Mouse (Mus musculus) hematopoietic stem cell, adult 5-6 weeks (primary cell): ENCODE data around the gene Lst1. TPM values are rescaled to one million over a fixed set of nuclear protein-coding genes. Genes with fewer than 3 reads are reported as not detected.

Source experiments
- ATAC-seq, 2 experiments: fragments of 125-278 bp in 1 of 2; replicated peaks in 1 of 2; 2 replicates each; pipeline ENCODE4 v1.8.0; 2016 to 2017; ENCODE audit warnings: inconsistent platforms in 2 of 2, mild to moderate bottlenecking in 2 of 2, moderate number of reproducible peaks in 2 of 2, low read depth in 1 of 2, moderate TSS enrichment in 1 of 2; ENCODE audit not compliant: low FRiP score in 2 of 2, poor library complexity in 2 of 2, severe bottlenecking in 2 of 2, insufficient read depth in 1 of 2, low TSS enrichment in 1 of 2
- total RNA-seq: library from RNA; stranded (forward); fragments of 172-1452, 232-1000 nt; gene quantifications from 2 replicates; pipeline ENCODE4 v1.2.3, GENCODE M21; 2017

Lst1 gene
- total RNA-seq, 1 experiment from 2014 or later: 85.1 TPM

DNA sequence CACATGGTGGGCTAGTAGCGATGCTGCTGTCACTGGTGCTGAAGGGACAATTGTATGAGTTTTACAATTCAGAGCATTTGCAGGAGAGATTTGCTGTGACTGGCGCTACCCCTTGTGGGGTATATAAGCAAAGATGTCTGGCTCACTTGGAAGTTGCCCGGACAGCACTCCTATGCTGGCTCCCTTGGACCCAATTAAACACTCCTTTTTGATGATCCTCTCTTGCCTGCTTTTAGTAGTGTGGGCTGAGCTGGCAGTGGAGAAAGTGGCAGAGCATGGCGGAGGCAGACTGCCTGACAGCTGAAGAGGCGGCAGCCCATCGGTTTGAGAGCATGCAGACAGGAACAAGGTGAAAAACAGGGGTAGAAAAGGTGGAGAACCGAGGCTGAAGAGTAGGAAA is 20.4 kb downstream of the Lst1 start:
- no peak for ATAC-seq

DNA sequence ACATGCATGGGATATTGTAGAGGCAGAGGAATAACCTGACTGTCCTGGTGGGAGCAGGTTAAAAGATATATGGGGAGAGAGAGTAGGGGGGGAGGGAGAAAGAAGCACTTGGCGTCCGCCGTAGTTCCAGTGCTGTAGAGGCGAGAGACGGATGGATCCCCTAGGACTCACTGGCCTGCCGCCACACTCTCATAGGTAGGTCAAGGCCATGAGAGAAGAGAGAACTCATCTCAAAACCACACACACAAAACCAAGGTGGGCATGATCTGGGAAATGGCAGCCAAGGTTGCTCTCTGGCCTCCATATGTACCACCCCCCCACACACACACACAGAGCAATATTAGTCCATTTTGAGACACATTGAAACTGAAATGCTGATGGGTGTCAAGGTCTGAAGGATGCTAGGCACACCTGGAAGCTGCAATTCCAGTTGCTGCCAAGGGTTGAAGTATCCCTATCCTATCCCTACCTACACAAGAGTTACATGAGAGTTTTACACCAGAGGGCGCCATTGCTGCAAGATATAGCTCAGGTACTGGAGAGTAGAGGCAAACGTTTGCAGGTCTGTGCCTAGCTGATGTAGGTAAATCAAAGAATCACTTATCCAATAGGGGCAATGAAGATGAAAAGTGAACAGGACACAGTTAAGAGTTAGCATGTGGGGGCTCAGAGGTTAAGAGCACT is 21.7 kb downstream of the Lst1 start:
- ATAC-seq: no peak

DNA sequence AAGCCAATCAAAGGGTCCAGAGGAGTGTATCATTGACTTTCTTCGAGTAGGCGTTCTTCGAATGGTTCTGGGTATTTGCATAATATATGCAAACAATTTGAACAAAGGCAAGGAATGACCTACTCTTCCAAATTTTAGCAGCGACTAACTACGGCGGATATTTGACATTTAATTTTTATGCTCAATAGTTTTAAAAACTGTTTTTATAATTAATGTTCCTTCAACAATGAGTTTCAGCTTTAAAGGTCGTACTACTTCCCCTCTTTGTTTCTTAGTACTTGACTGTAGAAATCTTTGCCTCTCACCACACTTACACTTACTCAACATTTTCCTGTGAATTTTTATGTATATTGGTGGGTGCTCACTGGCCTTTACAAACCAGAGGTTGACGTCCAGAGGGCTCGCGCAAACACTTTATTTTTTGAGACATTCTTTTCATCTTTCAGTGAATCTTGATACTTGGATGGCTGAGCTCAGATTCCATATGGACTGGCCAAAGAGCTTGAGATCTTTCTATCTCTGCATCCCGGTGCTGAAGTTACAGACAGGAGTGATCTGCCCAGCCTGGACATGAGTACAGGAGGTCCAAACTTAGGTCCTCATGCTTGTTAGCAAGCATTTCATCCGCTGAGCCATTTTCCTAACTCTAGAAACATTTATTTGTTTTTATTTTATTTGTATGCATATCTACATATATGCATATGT is 22.6 kb downstream of the Lst1 start:
- no peak for ATAC-seq

DNA sequence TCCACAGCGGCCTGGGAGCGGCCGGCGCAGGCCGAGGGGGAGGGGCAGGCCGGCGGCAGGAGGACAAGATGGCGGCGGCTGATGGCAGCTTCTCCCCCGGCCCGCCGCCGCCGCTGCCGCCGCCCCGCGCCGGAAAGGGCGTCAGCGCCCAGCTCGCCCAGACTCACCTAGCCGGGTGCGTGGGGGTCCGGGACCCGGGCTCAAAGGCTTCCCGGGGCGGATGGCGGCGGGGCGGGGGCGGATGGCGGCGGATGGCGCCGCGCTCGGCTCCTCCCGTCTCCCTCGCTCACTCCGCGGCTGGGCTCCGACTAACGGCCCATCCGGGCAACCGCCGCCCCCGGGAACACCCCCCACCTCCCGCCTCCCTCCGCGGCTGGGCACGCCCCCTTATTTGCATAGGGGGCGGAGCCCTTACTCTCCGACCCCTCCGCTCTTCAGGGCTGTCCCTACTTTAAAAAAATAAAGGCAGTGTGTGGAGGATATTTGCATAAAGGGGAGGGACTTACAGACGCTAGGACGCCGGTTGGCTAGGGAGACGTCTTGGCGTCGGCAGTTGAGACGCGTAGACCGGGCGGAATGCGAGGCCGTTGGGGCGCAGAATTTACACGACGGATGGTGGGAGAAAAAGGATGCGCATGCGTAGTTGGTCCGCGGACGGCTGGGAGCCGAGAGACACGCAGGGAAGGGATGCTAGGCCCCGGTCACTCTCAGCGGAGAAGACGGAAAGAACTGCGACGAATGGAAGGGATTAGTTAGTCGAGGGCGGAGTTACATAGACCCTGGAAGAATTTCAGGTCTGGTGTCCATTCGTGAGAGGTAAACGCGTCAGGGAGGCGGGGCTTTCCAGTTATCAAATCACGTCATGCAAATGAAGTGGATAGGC is 23.4 kb downstream of the Lst1 start, which contains the start of gene Prrc2a:
Gene Prrc2a (minus strand): TSS at position 330 of the 883 bp plus-strand sequence.
- peak; percentile 93 for ATAC-seq

DNA sequence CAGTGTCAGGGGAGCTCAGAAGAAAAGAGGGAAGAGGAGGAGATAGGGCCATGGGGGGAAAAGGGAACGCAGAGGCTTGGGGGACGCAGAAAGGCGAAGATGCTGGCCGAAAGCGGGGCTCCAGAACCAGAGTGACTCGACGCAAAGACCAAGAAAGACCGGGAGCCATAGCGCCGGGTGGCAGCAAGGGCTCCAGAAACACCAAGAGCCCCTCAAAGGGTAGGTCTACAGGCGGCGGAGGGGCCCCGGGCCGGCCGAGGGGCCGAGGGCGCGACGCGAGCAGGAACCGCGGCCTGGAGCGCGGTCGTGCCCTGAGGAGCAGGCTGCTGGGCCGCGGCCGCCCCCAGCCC is 24.0 kb downstream of the Lst1 start:
- no peak for ATAC-seq

DNA sequence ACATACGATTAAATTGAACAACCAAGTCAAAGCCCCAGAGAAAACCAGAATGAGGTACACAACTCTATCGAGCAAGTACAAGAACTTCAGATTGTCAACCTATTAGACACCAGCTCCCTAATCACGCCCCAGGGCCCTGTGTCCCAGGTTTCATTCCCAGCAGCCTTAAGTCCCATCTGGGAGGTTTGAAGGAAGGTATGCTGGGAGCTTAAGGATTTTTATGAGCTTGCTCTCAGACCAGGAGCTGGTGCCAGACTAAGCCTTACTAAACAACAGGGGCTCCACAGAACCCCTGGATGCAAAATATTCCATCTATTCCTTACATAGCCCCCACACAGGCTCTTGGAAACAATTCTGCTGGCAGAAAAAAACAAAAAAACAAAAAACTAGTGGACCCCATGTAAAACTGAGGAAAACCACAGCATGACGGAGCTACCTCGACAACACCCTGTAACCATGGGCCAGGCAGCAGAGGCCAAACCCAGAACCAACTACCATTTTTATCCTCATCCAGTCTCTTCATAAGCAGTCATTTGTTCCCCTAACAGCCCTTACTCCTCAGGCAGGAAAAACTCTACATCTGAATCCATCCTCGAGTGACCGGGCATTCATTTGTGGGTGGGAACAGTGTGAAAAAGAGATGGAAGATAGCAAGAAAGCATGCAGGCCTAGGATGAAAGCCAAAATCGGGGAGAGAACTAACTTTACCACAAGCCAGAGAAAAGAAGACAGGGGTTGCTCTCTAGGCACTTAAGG is 24.7 kb downstream of the Lst1 start:
- no peak for ATAC-seq

DNA sequence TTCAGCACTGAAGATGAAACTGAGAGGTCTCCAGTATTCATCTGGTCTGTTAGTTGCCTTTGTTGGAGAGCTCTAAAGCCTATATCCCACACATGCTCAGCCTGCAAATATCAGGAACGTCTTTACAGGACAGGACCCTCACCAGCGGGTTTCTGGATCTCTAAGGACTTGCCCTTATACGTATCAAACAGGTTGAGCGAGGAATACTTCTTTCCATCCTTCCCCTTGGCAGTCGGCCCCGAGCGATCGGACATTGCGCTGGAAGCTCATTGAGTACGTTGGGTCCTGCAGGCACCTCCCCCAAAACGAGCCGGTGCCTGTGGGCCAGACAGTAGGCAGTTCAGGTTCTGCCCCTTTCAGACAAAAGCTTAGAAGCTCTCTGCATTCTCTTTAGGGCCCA is 25.5 kb downstream of the Lst1 start:
- ATAC-seq: no peak

DNA sequence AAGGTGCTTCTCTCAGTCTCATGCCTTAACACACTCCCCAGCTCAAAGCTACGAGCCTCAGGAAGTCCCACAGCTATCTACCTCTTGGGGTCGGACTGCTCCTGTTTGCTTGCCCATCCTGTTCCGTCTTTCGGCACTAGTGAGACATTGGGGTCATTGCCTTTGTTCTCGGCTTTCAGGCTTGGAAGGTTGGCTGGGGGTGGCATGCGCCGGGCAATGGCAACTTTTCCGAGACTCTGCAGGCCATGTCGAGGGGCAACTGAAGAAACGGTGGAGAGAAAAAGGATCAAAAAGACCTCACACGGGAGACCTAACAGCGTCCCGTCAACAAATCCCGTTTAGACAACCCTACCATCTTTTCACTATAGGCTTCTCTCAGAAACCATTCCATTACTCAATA is 26.1 kb downstream of the Lst1 start:
- ATAC-seq: no peak

DNA sequence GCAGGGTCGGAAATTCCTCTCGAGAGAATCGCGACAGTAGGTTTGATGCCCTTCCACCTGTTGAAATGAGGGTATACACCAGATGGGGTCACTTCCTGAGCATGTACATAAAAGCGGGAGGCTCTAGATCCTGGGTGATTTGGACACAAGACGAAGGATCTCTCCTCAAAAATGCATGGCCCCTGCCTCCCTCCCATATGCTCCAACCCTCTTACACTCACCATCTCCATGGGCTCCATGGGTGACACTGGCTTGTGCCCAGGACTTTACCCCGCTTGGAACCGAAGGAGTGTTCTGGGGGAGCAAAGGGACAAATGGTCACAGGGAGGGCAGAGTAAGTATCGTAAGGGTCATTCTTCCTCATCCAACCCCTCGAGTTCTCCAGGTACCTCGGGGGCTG is 26.8 kb downstream of the Lst1 start:
- ATAC-seq: no peak

DNA sequence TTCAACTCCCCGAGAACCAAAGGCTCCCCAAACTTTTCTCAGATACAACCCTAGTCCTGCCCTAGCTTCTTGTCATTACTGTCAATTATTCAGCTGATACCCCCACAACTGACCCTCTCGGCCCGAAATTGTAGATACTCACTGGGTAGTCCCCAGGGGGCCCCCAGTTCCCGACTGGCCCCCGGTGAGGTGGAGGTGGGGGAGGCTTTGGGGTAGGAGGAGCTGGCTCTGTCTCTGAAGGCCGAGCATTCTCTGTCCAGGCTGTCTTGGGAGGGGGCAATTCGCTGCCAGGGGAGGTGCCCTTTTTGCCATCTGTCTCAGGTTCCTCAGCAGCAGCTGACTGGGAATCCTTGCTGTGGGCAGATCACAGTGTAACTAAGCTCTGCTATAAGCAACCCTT is 28.6 kb downstream of the Lst1 start:
- ATAC-seq: no peak

DNA sequence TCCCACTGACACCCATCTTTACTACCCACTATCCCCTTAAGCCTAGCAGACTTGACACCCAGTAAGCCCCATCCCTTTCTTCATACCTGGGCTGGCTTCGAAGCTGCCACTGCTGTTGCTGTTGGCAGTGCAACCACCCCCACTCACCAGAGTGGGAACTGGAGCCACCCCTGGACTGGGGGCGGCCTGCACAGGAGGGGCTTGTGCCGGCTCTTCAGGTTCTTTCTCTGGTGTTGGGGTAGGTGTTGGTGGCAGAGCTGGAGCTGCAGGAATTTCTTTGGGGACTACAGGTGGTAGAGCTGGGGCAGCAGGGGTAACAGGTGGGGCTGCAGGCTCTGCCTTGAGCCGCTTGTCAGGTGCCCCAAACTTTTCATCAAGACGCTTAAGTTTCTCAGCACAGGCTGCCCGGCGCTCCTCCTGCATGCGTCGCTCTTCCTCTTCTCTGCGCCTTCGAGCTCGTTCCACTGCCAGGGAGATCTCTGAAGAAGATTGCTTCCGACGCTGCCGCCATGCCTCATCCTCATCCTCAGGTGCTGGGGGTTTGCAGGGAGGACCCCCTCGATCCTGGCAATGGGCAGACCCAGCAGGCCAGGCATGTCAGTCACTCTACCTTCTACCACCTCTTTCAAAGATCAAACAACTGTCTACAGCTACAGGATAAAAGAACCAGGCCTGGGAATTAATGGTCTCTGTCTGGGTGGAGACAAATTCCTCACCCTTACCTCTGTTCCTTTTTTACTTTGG is 29.2 kb downstream of the Lst1 start:
- ATAC-seq: no peak

DNA sequence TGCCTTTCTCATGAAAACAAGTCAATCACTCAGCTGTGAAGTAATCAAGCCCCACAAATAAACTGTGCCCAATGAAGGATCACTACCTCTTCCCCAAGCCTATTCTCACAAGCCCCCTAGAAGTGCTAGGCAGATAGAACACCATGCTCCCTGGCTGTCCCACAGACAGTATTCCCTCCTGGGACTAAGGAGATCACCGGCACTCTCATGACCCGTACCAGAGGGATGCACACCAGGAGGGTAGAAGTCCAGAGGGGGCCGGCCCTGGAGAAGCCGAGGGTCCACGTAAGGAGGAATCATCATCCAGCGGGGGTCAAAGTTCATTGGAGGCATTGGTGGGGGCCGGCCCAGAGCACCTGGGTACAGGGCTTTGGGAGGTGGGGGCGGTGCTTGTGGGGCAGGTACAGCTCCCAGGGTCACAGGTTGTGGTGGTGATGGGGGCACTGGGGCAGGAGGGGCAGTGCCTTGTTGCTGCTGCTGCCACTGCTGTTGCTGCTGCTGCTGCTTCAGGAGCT is 30.5 kb downstream of the Lst1 start:
- no peak for ATAC-seq

DNA sequence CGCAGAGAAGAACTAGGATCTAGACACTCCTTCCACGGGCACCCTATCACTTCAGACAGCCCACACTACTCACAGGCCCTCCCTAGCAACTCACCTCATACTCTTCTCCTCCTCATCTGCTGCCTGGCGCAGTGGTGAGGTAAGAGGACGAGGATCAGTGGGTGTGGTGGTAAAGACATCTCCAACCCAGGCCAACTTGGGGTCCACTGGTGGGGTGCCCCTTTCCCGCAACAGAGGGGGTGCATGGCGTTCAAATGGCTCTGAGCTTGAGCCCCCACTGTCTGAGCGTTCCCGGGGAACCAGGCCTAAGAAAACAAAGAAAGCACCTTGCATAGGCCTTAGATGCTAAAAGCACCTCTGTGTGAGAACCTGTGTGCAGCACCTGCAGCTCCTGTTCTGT is 31.0 kb downstream of the Lst1 start:
- ATAC-seq: no peak

DNA sequence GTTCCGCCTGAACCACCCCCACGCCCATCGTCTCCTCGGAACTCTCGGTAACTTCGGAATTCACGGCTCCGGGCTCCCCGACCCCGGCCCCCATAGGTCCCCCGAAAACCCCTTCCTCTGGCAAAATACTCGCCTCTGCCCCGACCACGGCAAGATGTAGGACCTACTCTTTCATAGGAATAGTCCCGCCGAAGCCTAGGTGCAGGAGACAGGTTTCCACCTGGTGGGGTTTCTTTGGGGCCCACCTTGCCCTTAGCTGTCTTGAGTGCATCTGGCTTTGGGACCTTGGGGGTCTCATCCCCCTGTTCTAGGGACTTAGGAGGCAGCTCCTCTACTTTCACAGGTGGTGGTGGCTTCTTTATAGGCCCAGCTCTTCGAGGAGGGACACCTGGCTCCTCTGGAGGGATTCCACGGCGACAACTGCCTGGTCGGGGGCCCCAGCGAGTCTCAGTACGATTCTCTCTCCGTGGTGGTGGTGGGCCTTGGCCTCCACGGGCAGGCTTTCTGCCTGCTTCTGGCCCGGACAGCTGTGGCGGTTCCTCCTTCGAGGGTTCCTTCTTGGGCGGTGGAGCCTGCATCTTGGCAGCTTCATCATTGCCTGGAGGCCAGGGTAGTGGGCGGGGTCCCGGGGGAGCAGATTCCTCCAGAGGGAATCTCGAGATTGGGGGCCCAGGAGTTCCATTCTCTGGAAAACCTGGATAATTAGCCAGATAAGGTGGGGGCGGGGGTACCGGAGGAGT is 31.6 kb downstream of the Lst1 start:
- ATAC-seq: no peak

DNA sequence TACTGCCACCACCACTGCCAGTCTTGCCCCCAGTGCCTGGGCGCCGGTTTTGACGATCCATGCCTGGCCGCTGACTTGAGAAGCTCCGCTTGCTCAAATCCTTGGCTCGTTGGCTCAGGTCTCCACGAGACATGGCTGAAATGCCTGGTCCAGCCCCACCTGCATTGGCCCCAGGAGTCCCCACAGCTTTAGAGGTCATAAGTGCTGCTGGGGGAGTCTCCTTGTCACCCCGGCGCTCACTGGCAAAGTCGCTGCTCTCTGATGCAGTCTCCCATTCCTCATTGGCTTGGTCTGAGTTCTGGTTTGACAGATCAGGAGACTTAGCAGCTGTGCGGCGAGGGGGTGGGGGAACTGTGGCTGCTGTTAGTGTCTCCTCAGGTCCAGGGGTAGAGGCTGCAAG is 32.8 kb downstream of the Lst1 start:
- ATAC-seq: no peak

DNA sequence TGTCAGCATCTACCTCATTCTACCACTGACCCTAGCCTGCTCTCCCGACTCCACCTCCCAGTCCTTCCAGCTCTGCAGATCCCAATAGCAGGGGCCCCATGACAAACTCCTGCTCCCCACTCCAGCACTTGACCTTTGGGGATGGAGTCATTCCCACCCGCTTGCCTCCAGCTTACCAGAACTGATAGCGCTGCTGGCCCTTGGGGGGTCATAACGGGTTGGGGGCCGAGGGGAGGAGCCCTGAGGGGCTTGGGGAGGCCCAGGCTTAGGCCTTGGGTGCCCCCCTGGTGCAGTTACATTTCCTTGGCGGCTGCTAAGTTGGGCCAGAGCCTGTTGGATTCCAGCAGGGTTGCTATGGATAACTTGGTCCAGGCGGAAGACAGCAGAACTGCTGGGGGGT is 33.6 kb downstream of the Lst1 start:
- ATAC-seq: no peak
